Mouse (Mus musculus) adrenal gland, adult 8-10 months (tissue): ENCODE data around the gene Tgm6. TPM values are rescaled to one million over a fixed set of nuclear protein-coding genes. Genes with fewer than 3 reads are reported as not detected.
A peak's percentile ranks its signal among the peaks of the same experiment; 100 is the strongest.

Experiments used
- DNase-seq: peaks from one replicate; pipeline ENCODE4 v3.0.0; 2022
- total RNA-seq, 4 experiments: library from RNA; stranded (reverse); gene quantifications; 2 replicates each; pipeline ENCODE4 v1.2.4; 2022

Tgm6 gene
- total RNA-seq, result not detected

GRCm38 (mm10) chr2:130112116-130112515 is at the start of gene Tgm6:
Tgm6 (plus strand) TSS chr2:130112416.
- DNase-seq, result no peak

GRCm38 (mm10) chr2:130068228-130068627 is 44.0 kb upstream of the Tgm6 start:
- DNase-seq, result no peak

GRCm38 (mm10) chr2:130070396-130070795 is 41.8 kb upstream of the Tgm6 start:
- DNase-seq, result no peak

- no peak for DNase-seq
Measured at GRCm38 (mm10) chr2:130112804-130113203, 588 bp downstream of the Tgm6 start.

- no peak for DNase-seq
Measured at GRCm38 (mm10) chr2:130113379-130113778, 1.2 kb downstream of the Tgm6 start.

- no peak for DNase-seq
Measured at GRCm38 (mm10) chr2:130118649-130119048, 6.4 kb downstream of the Tgm6 start.

- no peak for DNase-seq
Measured at GRCm38 (mm10) chr2:130125279-130126059, 13.3 kb downstream of the Tgm6 start.

- no peak for DNase-seq
Measured at GRCm38 (mm10) chr2:130126073-130126472, 13.9 kb downstream of the Tgm6 start.

GRCm38 (mm10) chr2:130129687-130130086 is 17.5 kb downstream of the Tgm6 start:
- DNase-seq, result no peak

- DNase-seq, result no peak
Measured at GRCm38 (mm10) chr2:130143011-130143410, 30.8 kb downstream of the Tgm6 start.

- DNase-seq, result no peak
Measured at GRCm38 (mm10) chr2:130144703-130145324, 32.6 kb downstream of the Tgm6 start.

- no peak for DNase-seq
Measured at GRCm38 (mm10) chr2:130146089-130146668, 34.0 kb downstream of the Tgm6 start.

- DNase-seq, result peak; percentile 42
Measured at GRCm38 (mm10) chr2:130155171-130155570, 43.0 kb downstream of the Tgm6 start.

GRCm38 (mm10) chr2:130155851-130156250 is 43.6 kb downstream of the Tgm6 start:
- DNase-seq, result no peak

- DNase-seq, result no peak
Measured at GRCm38 (mm10) chr2:130157231-130158087, 45.2 kb downstream of the Tgm6 start.

GRCm38 (mm10) chr2:130158088-130158437 is 45.8 kb downstream of the Tgm6 start:
- DNase-seq, result no peak

GRCm38 (mm10) chr2:130162701-130163100 is 50.5 kb downstream of the Tgm6 start:
- no peak for DNase-seq

GRCm38 (mm10) chr2:130166311-130167214 is 54.3 kb downstream of the Tgm6 start:
- no peak for DNase-seq

GRCm38 (mm10) chr2:130167861-130168260 is 55.6 kb downstream of the Tgm6 start:
- no peak for DNase-seq

GRCm38 (mm10) chr2:130171674-130172073 is 59.5 kb downstream of the Tgm6 start:
- DNase-seq, result no peak

GRCm38 (mm10) chr2:130176820-130177219 is 64.6 kb downstream of the Tgm6 start:
- DNase-seq, result no peak

- DNase-seq, result no peak
Measured at GRCm38 (mm10) chr2:130178381-130178705, 66.1 kb downstream of the Tgm6 start.
